Mouse (Mus musculus): ENCODE data around the gene Ggta1.

DNA sequence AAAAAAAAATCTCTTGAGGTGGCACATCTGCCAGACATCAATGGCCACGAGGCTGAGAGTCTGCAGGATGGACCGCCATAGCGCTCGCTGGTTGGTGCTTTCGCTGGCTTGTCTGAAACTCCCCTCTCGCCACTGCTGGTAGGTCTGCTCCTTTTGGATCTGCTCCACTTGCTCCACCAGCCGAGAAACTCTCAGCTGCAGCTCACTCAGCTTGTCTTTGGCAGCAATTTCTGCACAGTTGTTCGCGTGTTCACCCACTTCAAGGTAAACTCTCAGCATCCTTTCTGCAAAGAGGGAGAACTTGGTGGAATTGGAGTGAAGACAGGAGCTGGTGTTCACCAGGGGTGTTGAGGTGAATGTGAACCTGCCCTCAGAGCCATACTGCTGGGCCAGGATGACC lies 20.4 kb upstream of the Ggta1 start:
- no peak for TF ChIP-seq CTCF (IDR thresholded peaks at IDR 0.05; ENCODE audit: low read depth)
- TF ChIP-seq EP300 (IDR thresholded peaks at IDR 0.05; ENCODE audit: low read depth): no peak
